Mouse (Mus musculus) spleen, adult 18-20 months (tissue): ENCODE results near the gene Rps6ka6.

ENCODE experiments used
- DNase-seq, 2 experiments: peaks; one replicate each; pipeline ENCODE4 v3.0.0; 2022; ENCODE audit warnings: mixed read lengths in 2 of 2

The Rps6ka6 gene

DNA sequence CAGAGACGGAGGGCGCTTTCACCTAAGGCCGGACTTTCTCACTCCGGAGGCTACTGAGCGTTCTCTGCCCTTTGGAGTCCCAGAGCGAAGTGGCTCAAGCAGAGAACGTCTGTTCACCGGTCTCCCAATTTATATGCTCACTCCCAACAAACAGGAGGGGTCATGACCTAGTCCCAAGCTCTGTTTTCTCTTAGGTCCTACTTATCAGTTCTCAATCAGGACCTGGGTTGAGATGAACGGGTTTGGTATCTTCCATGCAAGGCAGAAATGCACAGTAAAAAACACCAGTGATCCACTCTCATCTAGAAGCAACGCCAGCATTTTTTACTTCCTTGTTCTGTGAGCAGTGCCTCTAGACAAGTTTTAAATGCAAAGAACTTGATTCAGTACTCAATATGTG, at the start of gene Rps6ka6:
Gene Rps6ka6, minus strand, starts transcription at position 101 of the 400 bp plus-strand sequence.
- DNase-seq = no peak

DNA sequence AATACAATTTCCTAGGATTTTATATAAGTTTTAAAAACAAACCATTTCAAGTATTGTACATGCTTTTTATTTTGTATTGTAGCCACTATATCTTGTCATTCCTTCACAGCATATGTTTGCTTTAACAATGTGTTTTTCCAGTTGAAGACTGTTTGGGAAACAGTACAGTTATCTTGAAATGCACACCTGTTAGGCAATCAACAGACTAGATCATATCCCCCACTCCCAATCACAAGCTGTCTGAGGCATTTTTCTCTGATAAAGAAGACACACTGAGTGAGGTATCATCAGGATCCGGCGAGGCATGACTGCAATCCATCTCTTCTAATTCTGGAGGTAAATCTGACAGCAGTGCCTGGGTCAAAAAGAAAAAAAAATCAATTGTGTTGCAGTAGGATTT, 39.3 kb upstream of the Rps6ka6 start:
- DNase-seq = no peak

DNA sequence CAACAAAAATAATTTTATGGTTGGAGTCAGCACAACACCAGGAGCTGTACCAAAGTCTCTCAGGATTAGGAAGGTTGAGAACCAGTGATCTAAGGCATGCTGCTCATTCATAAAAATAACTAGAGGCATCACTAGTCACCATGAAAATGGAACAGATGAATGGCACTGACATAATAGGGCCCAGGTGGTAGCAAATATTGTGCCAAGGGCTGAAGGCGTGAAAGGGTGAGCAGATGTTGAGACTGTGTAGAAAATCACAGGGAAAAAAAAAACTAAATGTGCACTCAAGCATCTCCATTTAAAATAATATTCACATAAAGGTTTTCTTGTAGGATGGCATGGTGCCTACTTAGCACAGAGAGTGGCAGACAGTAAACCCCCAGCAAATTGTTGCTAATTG, 19.6 kb downstream of the Rps6ka6 start:
- DNase-seq = no peak

DNA sequence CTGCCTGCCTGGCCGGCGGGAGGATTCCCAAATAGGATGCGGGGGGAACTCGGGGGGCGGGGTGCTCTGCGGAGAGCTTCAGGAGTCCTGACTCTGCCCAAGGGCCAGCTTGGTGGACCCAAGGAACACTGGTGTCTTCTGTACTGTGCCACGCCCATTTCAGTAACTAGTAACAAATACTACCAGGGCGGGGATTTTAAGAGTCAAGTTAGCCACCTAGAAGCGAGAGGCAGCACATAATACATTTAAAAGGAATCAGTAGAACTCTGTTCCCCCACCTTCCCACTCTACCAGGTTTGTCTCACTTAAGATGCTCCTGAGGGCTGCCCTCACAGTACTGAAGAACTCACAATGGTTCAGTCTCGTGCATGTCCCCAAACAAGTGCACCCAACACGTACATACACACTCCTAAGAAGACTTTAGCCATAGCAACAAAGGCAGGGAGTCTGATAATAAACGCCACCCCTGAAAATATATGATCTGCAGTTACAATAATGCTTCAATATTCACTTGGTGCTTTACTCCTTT, 74.1 kb downstream of the Rps6ka6 start:
- no peak for DNase-seq

DNA sequence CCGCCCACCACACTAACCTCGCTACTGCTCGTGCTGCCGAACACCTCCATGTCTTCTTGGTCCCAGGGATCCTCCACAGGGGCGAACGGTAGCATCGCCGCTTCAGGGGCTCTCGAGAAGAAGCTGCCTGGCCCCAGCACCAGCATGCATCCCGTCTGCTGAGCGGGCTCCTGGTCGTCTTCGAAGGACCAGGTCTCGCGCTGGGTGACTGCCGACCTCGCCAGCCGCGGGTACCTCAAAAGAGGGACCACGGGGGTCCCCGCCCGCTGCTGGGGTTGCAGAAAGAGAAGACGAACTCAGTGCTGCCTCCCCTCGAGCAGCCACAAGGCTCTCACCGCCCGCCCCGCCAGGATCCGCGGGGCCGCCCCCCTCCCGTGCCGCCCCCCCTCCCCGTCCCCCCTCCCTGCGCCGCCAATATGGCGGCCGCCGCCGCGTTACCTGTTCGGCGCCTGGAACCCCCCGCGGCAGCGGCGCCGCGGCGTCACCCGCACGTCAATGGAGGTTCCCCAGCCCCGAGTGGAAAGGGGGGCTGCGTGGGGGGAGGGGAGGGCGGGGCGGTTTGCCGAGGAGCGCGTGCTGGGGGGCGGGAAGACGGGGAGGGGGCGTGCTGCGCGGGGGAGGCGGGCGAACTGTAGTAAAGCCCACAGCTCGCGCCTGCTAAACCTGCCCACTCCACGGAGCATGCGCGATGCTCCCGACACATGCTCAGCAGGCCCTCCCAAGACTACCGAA, 74.8 kb downstream of the Rps6ka6 start:
- peak; percentile 0 to 3 for DNase-seq

DNA sequence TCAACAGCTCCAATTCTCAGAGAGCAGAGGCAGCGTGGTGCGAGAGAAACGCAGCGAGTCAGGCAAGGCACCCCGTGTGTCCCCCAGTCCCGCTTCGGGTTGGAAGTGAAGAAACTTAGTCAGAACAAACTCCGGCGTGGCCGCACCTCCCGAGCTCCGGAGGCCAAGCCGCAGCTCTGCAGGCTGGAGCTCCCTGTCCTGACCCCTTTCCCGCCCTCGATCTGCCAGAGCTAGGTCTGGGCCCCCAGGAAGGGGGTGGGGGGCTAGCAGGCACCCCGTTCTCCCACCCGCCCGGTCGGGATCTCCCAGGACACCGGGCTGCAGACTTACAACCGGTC, 75.3 kb downstream of the Rps6ka6 start:
- DNase-seq = no peak

DNA sequence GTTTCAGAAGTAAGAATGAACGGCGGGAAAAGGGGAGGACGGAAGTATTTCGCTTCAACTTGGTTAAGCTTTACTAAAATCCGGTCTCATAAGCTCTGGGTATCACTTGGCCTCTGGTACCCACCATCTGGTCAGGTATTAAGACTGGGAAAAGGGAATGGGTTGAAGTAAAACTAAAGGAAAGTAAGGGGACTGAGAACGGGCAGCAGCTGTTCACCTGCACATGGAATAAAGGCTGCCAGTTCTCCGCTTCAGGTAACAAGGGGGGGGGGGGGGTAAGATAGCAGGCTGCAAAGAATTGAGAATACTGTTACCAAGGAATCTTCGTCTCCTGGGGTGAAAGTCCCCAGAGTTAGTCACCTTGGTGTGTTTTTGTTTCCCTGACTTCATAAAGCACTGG, 75.7 kb downstream of the Rps6ka6 start:
- DNase-seq = no peak

DNA sequence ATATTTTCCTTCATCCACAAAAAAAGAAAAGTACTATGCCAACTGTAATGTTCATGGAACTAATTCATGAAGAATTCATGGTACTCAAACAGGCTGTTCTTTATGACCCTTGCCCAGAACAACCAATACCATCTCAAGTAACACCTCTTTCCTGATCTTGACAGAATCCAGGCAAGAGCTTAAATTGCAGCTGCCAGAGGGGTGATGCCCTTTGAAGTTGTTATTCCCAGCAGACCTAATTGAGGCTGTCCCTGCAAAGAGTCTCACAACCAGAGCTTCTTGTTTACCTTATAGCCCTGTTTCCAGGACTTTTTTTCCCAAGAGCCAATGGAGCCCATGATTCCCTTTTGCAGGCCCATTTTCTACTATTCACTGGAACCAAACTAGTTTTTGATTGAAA, 77.6 kb downstream of the Rps6ka6 start:
- DNase-seq = no peak

DNA sequence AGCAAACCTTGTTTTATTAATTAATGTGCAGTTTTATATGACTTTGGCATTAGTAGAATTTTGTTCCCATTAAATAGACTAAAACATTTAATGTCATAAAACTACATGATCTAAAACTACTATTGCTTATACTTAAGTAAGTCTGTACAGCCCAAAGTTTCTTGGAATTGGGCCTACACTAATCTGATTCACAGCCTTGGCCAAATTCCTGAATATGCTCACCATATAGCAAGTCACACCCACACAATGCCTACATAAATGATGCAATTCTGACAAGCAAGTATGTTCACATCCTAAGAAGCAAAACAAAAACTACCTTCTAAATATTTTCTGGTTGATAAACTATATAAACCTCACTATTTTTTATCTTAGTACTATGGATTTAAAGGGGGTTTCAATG, 101.2 kb downstream of the Rps6ka6 start:
- no peak for DNase-seq

DNA sequence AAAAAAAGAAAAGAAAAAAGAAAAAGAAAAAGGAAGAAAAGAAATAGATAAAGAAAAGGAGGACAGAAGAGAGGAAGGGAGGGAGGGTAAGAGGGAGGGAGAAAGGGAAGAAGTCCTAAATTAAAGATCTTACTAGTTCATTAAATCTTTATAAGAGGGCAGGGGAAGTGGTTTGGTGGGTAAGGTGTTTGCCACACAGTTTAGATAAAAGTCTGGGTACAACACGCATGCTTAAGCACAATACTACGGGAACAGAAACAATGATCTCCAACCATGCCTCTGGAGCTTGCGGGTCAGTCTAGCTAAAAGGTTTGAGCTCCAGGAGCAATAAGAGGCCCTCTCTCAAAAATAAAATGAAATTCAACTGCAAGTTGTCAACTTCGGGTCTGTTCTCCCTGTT, 123.0 kb downstream of the Rps6ka6 start:
- DNase-seq = no peak

DNA sequence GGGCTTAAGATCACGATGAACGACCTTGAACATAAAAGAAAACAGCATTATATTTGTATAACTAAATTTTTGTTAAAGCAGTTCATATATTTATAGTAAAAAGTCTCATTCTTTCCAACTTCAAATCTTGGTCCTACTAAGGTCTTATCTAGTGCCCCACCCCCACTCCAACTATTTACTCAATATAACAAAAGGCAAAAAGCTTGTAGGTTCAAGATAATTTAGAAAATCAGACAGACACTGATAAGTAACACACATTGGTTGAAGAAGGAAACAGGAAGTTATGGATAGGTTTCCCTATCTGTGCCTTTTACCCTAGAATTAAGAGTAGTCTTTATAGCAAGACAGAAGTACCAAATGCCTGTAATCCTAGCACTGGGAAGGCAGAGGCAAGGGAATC, 132.9 kb downstream of the Rps6ka6 start:
- DNase-seq = no peak

DNA sequence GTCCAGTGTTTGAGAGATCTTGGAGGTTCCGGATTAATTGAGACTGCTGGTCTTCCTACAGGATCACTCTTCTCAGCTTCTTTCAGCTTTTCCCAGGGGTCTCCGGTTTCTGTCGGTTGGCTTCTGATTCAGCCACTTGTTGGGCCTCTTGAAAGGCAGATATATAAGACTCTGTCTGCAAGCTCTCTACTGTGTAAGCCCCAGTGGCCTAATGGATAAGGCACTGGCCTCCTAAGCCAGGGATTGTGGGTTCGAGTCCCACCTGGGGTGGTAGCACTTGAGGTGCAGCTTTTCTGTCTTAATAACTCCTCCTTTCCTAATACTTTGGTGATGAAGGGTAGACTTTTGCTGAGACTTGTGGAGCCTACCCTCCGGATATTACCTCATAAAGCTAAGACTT, 160.7 kb downstream of the Rps6ka6 start:
- no peak for DNase-seq

DNA sequence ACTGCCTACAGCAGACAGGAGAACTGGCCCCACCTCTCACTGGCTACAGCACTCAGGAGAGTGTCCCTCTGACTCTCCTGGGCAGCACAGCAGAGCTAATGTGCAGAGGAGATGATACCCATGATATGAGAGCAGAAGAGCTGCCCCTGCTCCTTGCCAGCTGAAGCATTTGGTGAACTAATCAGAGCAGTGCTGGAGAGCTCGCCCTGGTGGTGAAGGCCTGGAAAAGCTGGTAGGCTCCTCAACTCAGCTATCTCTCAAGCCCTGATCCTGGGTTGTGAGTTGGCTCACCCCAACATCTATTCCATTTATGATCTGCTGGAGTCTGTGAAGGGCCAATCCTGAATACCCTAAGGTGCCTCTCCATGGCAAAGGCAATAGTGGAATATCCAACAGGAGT, 163.6 kb downstream of the Rps6ka6 start:
- DNase-seq = no peak
